Mouse (Mus musculus) heart, embryonic 12.5 days (tissue): ENCODE measurements around the gene Tppp3. TPM values are rescaled to one million over a fixed set of nuclear protein-coding genes. Genes with fewer than 3 reads are reported as not detected.
A peak's percentile ranks its signal among the peaks of the same experiment; 100 is the strongest.

Source experiments
- ATAC-seq: fragments of 200-750 bp; cut with Nextera tagmentation; 2 replicates; pipeline ENCODE4 v1.8.0; 2017; ENCODE audit warnings: moderate TSS enrichment, moderate library complexity; ENCODE audit not compliant: insufficient number of reproducible peaks, low FRiP score
- H3K27ac ChIP-seq: fragments of 300-500 bp; sonication (generic); 2 replicates; pipeline ENCODE4 v1.5.1; 2016; ENCODE audit warnings: mild to moderate bottlenecking, moderate library complexity; ENCODE audit not compliant: poor library complexity, severe bottlenecking
- H3K27me3 ChIP-seq: fragments of 300-500 bp; sonication (generic); replicated peaks from 2 replicates; pipeline ENCODE4 v1.6.1; 2016; ENCODE audit warnings: mild to moderate bottlenecking, moderate library complexity
- H3K36me3 ChIP-seq: fragments of 300-500 bp; sonication (generic); 2 replicates; pipeline ENCODE4 v1.6.1; 2016; ENCODE audit warnings: mild to moderate bottlenecking, moderate library complexity
- H3K4me1 ChIP-seq: fragments of 300-500 bp; sonication (generic); replicated peaks from 2 replicates; pipeline ENCODE4 v1.6.1; 2016; ENCODE audit warnings: mild to moderate bottlenecking
- H3K4me2 ChIP-seq: fragments of 300-500 bp; sonication (generic); 2 replicates; pipeline ENCODE4 v1.6.1; 2016; ENCODE audit warnings: mild to moderate bottlenecking, moderate library complexity
- H3K4me3 ChIP-seq: fragments of 300-500 bp; sonication (generic); 2 replicates; pipeline ENCODE4 v1.5.1; 2016; ENCODE audit warnings: mild to moderate bottlenecking
- H3K9ac ChIP-seq: fragments of 300-500 bp; sonication (generic); 2 replicates; pipeline ENCODE4 v1.6.1; 2016; ENCODE audit warnings: mild to moderate bottlenecking, moderate library complexity
- H3K9me3 ChIP-seq: fragments of 300-500 bp; sonication (generic); replicated peaks from 2 replicates; pipeline ENCODE4 v1.6.1; 2016; ENCODE audit warnings: mild to moderate bottlenecking, moderate library complexity
- WGBS: fragments of 180-500 bp; shearing (Covaris S2); methylation state at CpG from one replicate; pipeline ENCODE4 v1.1.7; 2016; 5-methylcytosine and 5-hydroxymethylcytosine counted together
- polyA plus RNA-seq: library from polyadenylated mRNA; unstranded; fragments of >200 nt; fragmentation: Nextera tagmentation; extraction: Ambion mirVana; gene quantifications from 2 replicates; pipeline ENCODE4 v1.2.1, GENCODE M21; 2016

Gene Tppp3
- polyA plus RNA-seq, 1 experiment from 2014 or later: 14.4 TPM

- Histone ChIP-seq H3K9ac (no peak overlapping the region), H3K27me3 (0 out of 2 replicates have a peak, but pooled peaks cover 18% of the 10 kb centered on the region), H3K4me2 (no peak overlapping the region), H3K9me3 (no peaks in the 10 kb centered on the region), H3K4me1 (peaks cover 12% of the 10 kb centered on the region), H3K4me3 (no peak overlapping the region), H3K27ac (no peak overlapping the region), H3K36me3 (0 out of 2 replicates have a peak, but pooled peaks cover 7% of the 10 kb centered on the region)
- WGBS: 84% methylated on average over 6 of the region's 6 CpGs
- no peak for ATAC-seq
Measured at GRCm38 (mm10) chr8:105466246-105466645, 5.1 kb downstream of the Tppp3 start.

- 0 out of 2 replicates have a peak, but pooled peaks cover 7% of the 10 kb centered on the region for H3K36me3 ChIP-seq
- H3K4me2 ChIP-seq: no peak overlapping the region
- no peak overlapping the region for H3K27ac ChIP-seq
- no peak overlapping the region for H3K9ac ChIP-seq
- H3K9me3 ChIP-seq: no peaks in the 10 kb centered on the region
- H3K27me3 ChIP-seq: 0 out of 2 replicates have a peak, but pooled peaks cover 11% of the 10 kb centered on the region
- H3K4me1 ChIP-seq: peaks cover 5% of the 10 kb centered on the region; the same call in 1 of the 2 replicates
- no peak overlapping the region for H3K4me3 ChIP-seq
- WGBS: 68% methylated on average over 7 of the region's 7 CpGs
- ATAC-seq: 0 out of 2 replicates have a peak, but pooled peaks have one; percentile 13
Measured at GRCm38 (mm10) chr8:105464595-105464994, 6.7 kb downstream of the Tppp3 start.

- Histone ChIP-seq H3K36me3 (no peaks in the 10 kb centered on the region), H3K27ac (no peak overlapping the region), H3K4me3 (no peak overlapping the region), H3K9ac (no peak overlapping the region), H3K27me3 (peaks cover 3% of the 10 kb centered on the region; the same call in 1 of the 2 replicates), H3K9me3 (no peaks in the 10 kb centered on the region), H3K4me1 (peaks cover 4% of the 10 kb centered on the region), H3K4me2 (no peak overlapping the region)
- no peak for ATAC-seq
- 66% methylated on average over 13 of the region's 13 CpGs for WGBS
Measured at GRCm38 (mm10) chr8:105461085-105461803, 10.1 kb downstream of the Tppp3 start.

- Histone ChIP-seq H3K36me3 (no peaks in the 10 kb centered on the region), H3K4me3 (no peak overlapping the region), H3K4me1 (peaks cover 4% of the 10 kb centered on the region), H3K9me3 (no peaks in the 10 kb centered on the region), H3K27ac (no peak overlapping the region), H3K27me3 (peaks cover 11% of the 10 kb centered on the region; the same call in 1 of the 2 replicates), H3K4me2 (no peak overlapping the region), H3K9ac (no peak overlapping the region)
- 45% methylated on average over 10 of the region's 10 CpGs for WGBS
- no peak for ATAC-seq
Measured at GRCm38 (mm10) chr8:105455218-105455617, 16.1 kb downstream of the Tppp3 start.

- Histone ChIP-seq H3K4me2 (no peak overlapping the region), H3K4me1 (peaks cover 4% of the 10 kb centered on the region), H3K36me3 (no peaks in the 10 kb centered on the region), H3K9me3 (no peaks in the 10 kb centered on the region), H3K4me3 (no peak overlapping the region), H3K9ac (no peak overlapping the region), H3K27ac (no peak overlapping the region), H3K27me3 (peaks cover 11% of the 10 kb centered on the region; the same call in 1 of the 2 replicates)
- ATAC-seq: no peak
- WGBS: 59% methylated on average over 5 of the region's 5 CpGs
Measured at GRCm38 (mm10) chr8:105454088-105454487, 17.2 kb downstream of the Tppp3 start.

GRCm38 (mm10) chr8:105453296-105453695 lies 18.0 kb downstream of the Tppp3 start:
- Histone ChIP-seq H3K9ac (no peak overlapping the region), H3K4me3 (no peak overlapping the region), H3K4me2 (no peak overlapping the region), H3K27ac (no peak overlapping the region), H3K4me1 (peaks cover 4% of the 10 kb centered on the region), H3K27me3 (0 out of 2 replicates have a peak, but pooled peaks cover 11% of the 10 kb centered on the region), H3K9me3 (no peaks in the 10 kb centered on the region), H3K36me3 (no peaks in the 10 kb centered on the region)
- WGBS: 67% methylated on average over 5 of the region's 5 CpGs
- ATAC-seq: no peak

GRCm38 (mm10) chr8:105451903-105452603 lies 19.3 kb downstream of the Tppp3 start:
- Histone ChIP-seq H3K9ac (no peak overlapping the region), H3K4me3 (no peak overlapping the region), H3K4me2 (no peak overlapping the region), H3K9me3 (no peaks in the 10 kb centered on the region), H3K27me3 (0 out of 2 replicates have a peak, but pooled peaks cover 11% of the 10 kb centered on the region), H3K27ac (no peak overlapping the region), H3K36me3 (no peaks in the 10 kb centered on the region), H3K4me1 (no peaks in the 10 kb centered on the region)
- no peak for ATAC-seq
- WGBS: 63% methylated on average over 15 of the region's 15 CpGs

- Histone ChIP-seq H3K4me2 (no peak overlapping the region), H3K27me3 (0 out of 2 replicates have a peak, but pooled peaks cover 11% of the 10 kb centered on the region), H3K4me1 (no peaks in the 10 kb centered on the region), H3K36me3 (no peaks in the 10 kb centered on the region), H3K9ac (no peak overlapping the region), H3K9me3 (no peaks in the 10 kb centered on the region), H3K27ac (no peak overlapping the region), H3K4me3 (no peak overlapping the region)
- WGBS: 88% methylated on average over 1 of the region's 1 CpGs
- no peak for ATAC-seq
Measured at GRCm38 (mm10) chr8:105450977-105451376, 20.3 kb downstream of the Tppp3 start.

GRCm38 (mm10) chr8:105448596-105448995 lies 22.7 kb downstream of the Tppp3 start:
- Histone ChIP-seq H3K9ac (no peak overlapping the region), H3K4me3 (no peak overlapping the region), H3K36me3 (no peaks in the 10 kb centered on the region), H3K27me3 (0 out of 2 replicates have a peak, but pooled peaks cover 11% of the 10 kb centered on the region), H3K27ac (no peak overlapping the region), H3K4me2 (no peak overlapping the region), H3K9me3 (no peaks in the 10 kb centered on the region), H3K4me1 (no peaks in the 10 kb centered on the region)
- no peak; the same call in 1 of the 2 replicates for ATAC-seq
- WGBS: 75% methylated on average over 5 of the region's 5 CpGs

- Histone ChIP-seq H3K4me2 (no peak overlapping the region), H3K36me3 (no peaks in the 10 kb centered on the region), H3K4me1 (no peaks in the 10 kb centered on the region), H3K27ac (no peak overlapping the region), H3K27me3 (peaks cover 11% of the 10 kb centered on the region; the same call in 1 of the 2 replicates), H3K9ac (no peak overlapping the region), H3K9me3 (no peaks in the 10 kb centered on the region), H3K4me3 (no peak overlapping the region)
- no peak for ATAC-seq
- WGBS: 79% methylated on average over 3 of the region's 3 CpGs
Measured at GRCm38 (mm10) chr8:105448188-105448587, 23.1 kb downstream of the Tppp3 start.

- WGBS: 35% methylated on average over 4 of the region's 4 CpGs
- no peaks in the 10 kb centered on the region for H3K4me1 ChIP-seq
- no peak overlapping the region for H3K4me2 ChIP-seq
- H3K9me3 ChIP-seq: no peaks in the 10 kb centered on the region
- no peak overlapping the region for H3K27ac ChIP-seq
- H3K27me3 ChIP-seq: peaks cover 12% of the 10 kb centered on the region; the same call in 1 of the 2 replicates
- H3K36me3 ChIP-seq: no peaks in the 10 kb centered on the region
- no peak for ATAC-seq
- H3K4me3 ChIP-seq: no peak overlapping the region
- no peak overlapping the region for H3K9ac ChIP-seq
Measured at GRCm38 (mm10) chr8:105446127-105446552, 25.2 kb downstream of the Tppp3 start.
